Mouse (Mus musculus): ENCODE data around the gene Dppa3.

The Dppa3 gene

GRCm38 (mm10) chr6:122605483-122605882 is 20.7 kb upstream of the Dppa3 start:
- no peak for TF ChIP-seq NANOG (IDR thresholded peaks at IDR 0.05; ENCODE audit: borderline replicate concordance, low read length)
- peak; percentile 74 for TF ChIP-seq CTCF (conservative IDR thresholded peaks at IDR 0.05; ENCODE audit: low read length)
- TF ChIP-seq POU5F1 (IDR thresholded peaks at IDR 0.05; ENCODE audit: borderline replicate concordance, low read length): no peak
- peaks cover 50% of the 10 kb centered on the region for H3K4me1 ChIP-seq (replicated peaks; ENCODE audit: low read depth, low read length)
- H3K9me3 ChIP-seq (ENCODE audit: low read length): no peaks in the 10 kb centered on the region
- H3K36me3 ChIP-seq (ENCODE audit: insufficient read depth, low read length): peaks cover 31% of the 10 kb centered on the region
- no peaks in the 10 kb centered on the region for H3K27me3 ChIP-seq (ENCODE audit: insufficient read depth, low read length)
- H3K4me3 ChIP-seq (replicated peaks; ENCODE audit: low read length): peak overlapping the region; percentile 93; the same call in 1 of the 2 replicates

GRCm38 (mm10) chr6:122606661-122607060 is 19.5 kb upstream of the Dppa3 start:
- peak overlapping the region; percentile 93 for H3K4me3 ChIP-seq (replicated peaks; ENCODE audit: low read length)
- no peak for TF ChIP-seq NANOG (IDR thresholded peaks at IDR 0.05; ENCODE audit: borderline replicate concordance, low read length)
- TF ChIP-seq POU5F1 (IDR thresholded peaks at IDR 0.05; ENCODE audit: borderline replicate concordance, low read length): no peak
- TF ChIP-seq CTCF (conservative IDR thresholded peaks at IDR 0.05; ENCODE audit: low read length): no peak

GRCm38 (mm10) chr6:122607700-122608099 is 18.5 kb upstream of the Dppa3 start:
- H3K4me3 ChIP-seq (replicated peaks; ENCODE audit: low read length): peak overlapping the region; percentile 93
- no peaks in the 10 kb centered on the region for H3K27me3 ChIP-seq (ENCODE audit: insufficient read depth, low read length)
- H3K9me3 ChIP-seq (ENCODE audit: low read length): no peaks in the 10 kb centered on the region
- TF ChIP-seq CTCF (conservative IDR thresholded peaks at IDR 0.05; ENCODE audit: low read length) (no peak), NANOG (IDR thresholded peaks at IDR 0.05; ENCODE audit: borderline replicate concordance, low read length) (no peak), POU5F1 (IDR thresholded peaks at IDR 0.05; ENCODE audit: borderline replicate concordance, low read length) (no peak)
- H3K4me1 ChIP-seq (replicated peaks; ENCODE audit: low read depth, low read length): peaks cover 57% of the 10 kb centered on the region
- peaks cover 31% of the 10 kb centered on the region for H3K36me3 ChIP-seq (ENCODE audit: insufficient read depth, low read length)

More at GRCm38 (mm10) chr6:122606661-122607060, 19.5 kb upstream of the Dppa3 start:
- Histone ChIP-seq H3K4me1 (replicated peaks; ENCODE audit: low read depth, low read length) (peaks cover 58% of the 10 kb centered on the region), H3K27me3 (ENCODE audit: insufficient read depth, low read length) (no peaks in the 10 kb centered on the region), H3K9me3 (ENCODE audit: low read length) (no peaks in the 10 kb centered on the region), H3K36me3 (ENCODE audit: insufficient read depth, low read length) (peaks cover 31% of the 10 kb centered on the region)

GRCm38 (mm10) chr6:122608434-122609376 is 17.5 kb upstream of the Dppa3 start:
- Histone ChIP-seq H3K4me3 (replicated peaks; ENCODE audit: low read length) (peak overlapping the region; percentile 93), H3K27me3 (ENCODE audit: insufficient read depth, low read length) (no peaks in the 10 kb centered on the region), H3K36me3 (ENCODE audit: insufficient read depth, low read length) (peaks cover 31% of the 10 kb centered on the region), H3K4me1 (replicated peaks; ENCODE audit: low read depth, low read length) (peaks cover 53% of the 10 kb centered on the region), H3K9me3 (ENCODE audit: low read length) (no peaks in the 10 kb centered on the region)
- TF ChIP-seq NANOG (IDR thresholded peaks at IDR 0.05; ENCODE audit: borderline replicate concordance, low read length) (0 out of 2 replicates have a peak, but pooled peaks have one; percentile 26), POU5F1 (IDR thresholded peaks at IDR 0.05; ENCODE audit: borderline replicate concordance, low read length) (peak; percentile 93), CTCF (conservative IDR thresholded peaks at IDR 0.05; ENCODE audit: low read length) (no peak)

GRCm38 (mm10) chr6:122609377-122609728 is 16.9 kb upstream of the Dppa3 start:
- Histone ChIP-seq H3K9me3 (ENCODE audit: low read length) (no peaks in the 10 kb centered on the region), H3K4me3 (replicated peaks; ENCODE audit: low read length) (peak overlapping the region; percentile 93), H3K4me1 (replicated peaks; ENCODE audit: low read depth, low read length) (peaks cover 47% of the 10 kb centered on the region), H3K27me3 (ENCODE audit: insufficient read depth, low read length) (no peaks in the 10 kb centered on the region), H3K36me3 (ENCODE audit: insufficient read depth, low read length) (peaks cover 24% of the 10 kb centered on the region)
- TF ChIP-seq NANOG (IDR thresholded peaks at IDR 0.05; ENCODE audit: borderline replicate concordance, low read length): no peak
- no peak for TF ChIP-seq CTCF (conservative IDR thresholded peaks at IDR 0.05; ENCODE audit: low read length)
- TF ChIP-seq POU5F1 (IDR thresholded peaks at IDR 0.05; ENCODE audit: borderline replicate concordance, low read length): no peak

- H3K4me1 ChIP-seq (replicated peaks; ENCODE audit: low read depth, low read length): peaks cover 44% of the 10 kb centered on the region
- H3K27me3 ChIP-seq (ENCODE audit: insufficient read depth, low read length): no peaks in the 10 kb centered on the region
- no peaks in the 10 kb centered on the region for H3K9me3 ChIP-seq (ENCODE audit: low read length)
- peaks cover 21% of the 10 kb centered on the region for H3K36me3 ChIP-seq (ENCODE audit: insufficient read depth, low read length)
- peak within 1 kb of the TSS; percentile 93 for H3K4me3 ChIP-seq (replicated peaks; ENCODE audit: low read length)
- TF ChIP-seq CTCF (conservative IDR thresholded peaks at IDR 0.05; ENCODE audit: low read length) (no peak), NANOG (IDR thresholded peaks at IDR 0.05; ENCODE audit: borderline replicate concordance, low read length) (no peak), POU5F1 (IDR thresholded peaks at IDR 0.05; ENCODE audit: borderline replicate concordance, low read length) (no peak)
These were observed 16.4 kb upstream of the Dppa3 start, which contains the start of gene Gdf3 for GRCm38 (mm10) chr6:122609771-122610170. Gdf3 (minus strand) TSS chr6:122610087.

GRCm38 (mm10) chr6:122612426-122612825 is 13.8 kb upstream of the Dppa3 start:
- H3K9me3 ChIP-seq (ENCODE audit: low read length): peaks cover 4% of the 10 kb centered on the region; the same call in 1 of the 2 replicates
- no peaks in the 10 kb centered on the region for H3K36me3 ChIP-seq (ENCODE audit: insufficient read depth, low read length)
- H3K4me1 ChIP-seq (replicated peaks; ENCODE audit: low read depth, low read length): peaks cover 29% of the 10 kb centered on the region
- TF ChIP-seq NANOG (IDR thresholded peaks at IDR 0.05; ENCODE audit: borderline replicate concordance, low read length) (no peak), CTCF (conservative IDR thresholded peaks at IDR 0.05; ENCODE audit: low read length) (no peak), POU5F1 (IDR thresholded peaks at IDR 0.05; ENCODE audit: borderline replicate concordance, low read length) (no peak)
- H3K4me3 ChIP-seq (replicated peaks; ENCODE audit: low read length): no peak overlapping the region
- H3K27me3 ChIP-seq (ENCODE audit: insufficient read depth, low read length): no peaks in the 10 kb centered on the region

GRCm38 (mm10) chr6:122614047-122614446 is 12.2 kb upstream of the Dppa3 start:
- peak; percentile 98 for TF ChIP-seq CTCF (conservative IDR thresholded peaks at IDR 0.05; ENCODE audit: low read length)
- no peak for TF ChIP-seq NANOG (IDR thresholded peaks at IDR 0.05; ENCODE audit: borderline replicate concordance, low read length)
- no peak for TF ChIP-seq POU5F1 (IDR thresholded peaks at IDR 0.05; ENCODE audit: borderline replicate concordance, low read length)
- no peak overlapping the region for H3K4me3 ChIP-seq (replicated peaks; ENCODE audit: low read length)
- H3K9me3 ChIP-seq (ENCODE audit: low read length): peaks cover 4% of the 10 kb centered on the region; the same call in 1 of the 2 replicates
- H3K36me3 ChIP-seq (ENCODE audit: insufficient read depth, low read length): no peaks in the 10 kb centered on the region
- no peaks in the 10 kb centered on the region; the same call in 1 of the 2 replicates for H3K27me3 ChIP-seq (ENCODE audit: insufficient read depth, low read length)
- peaks cover 35% of the 10 kb centered on the region for H3K4me1 ChIP-seq (replicated peaks; ENCODE audit: low read depth, low read length)

Data from E14TG2a.4 (cell line).